Comparison of ENCODE assay signal across 9 mouse cellular contexts in the genomic region with DNA sequence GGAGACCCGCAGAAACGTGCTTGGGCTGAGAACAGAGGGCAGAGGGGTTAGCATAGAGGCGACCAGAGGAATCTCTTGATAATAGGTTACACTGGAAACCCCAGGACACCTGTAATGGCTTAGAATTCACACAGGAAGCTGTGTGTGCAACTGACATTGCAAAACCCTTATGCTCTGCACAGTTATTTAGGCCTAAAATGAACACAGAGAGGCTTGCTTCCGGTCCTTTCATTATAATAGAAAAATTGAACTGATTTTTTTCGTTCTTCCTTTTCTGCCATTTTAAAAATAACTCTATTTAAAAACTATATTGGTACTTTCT. TPM values are rescaled to one million over a fixed set of nuclear protein-coding genes. Genes with fewer than 3 reads are reported as not detected.
DNase-seq lines count a peak whose midpoint lies in the region; ATAC-seq lines count a peak whose summit lies in the region.
"Had no signal": no experiment of that assay in that cellular context is flagged by ENCODE, and none has a peak within 500 bp of the region (broad histone marks: within the 10 kb centered on the region; RNA-seq: fewer than 3 reads in every experiment).

No protein-coding gene starts in this region.

- DNase-seq in heart, postnatal 14 days, result no peak
- DNase-seq in NIH3T3 (ENCODE audit: low read depth), result peak; percentile 25
- DNase-seq in gastrocnemius, postnatal 10 days, result no peak
- DNase-seq in gastrocnemius, adult 8-10 months (ENCODE audit: low spot score in 2 of 2), result no peak
- DNase-seq in cerebellum, postnatal 14 days, result no peak

- no peaks in the 10 kb centered on the region for H3K36me3 ChIP-seq in heart, embryonic 16.5 days (ENCODE audit: control insufficient read depth, insufficient read depth)
- no peaks in the 10 kb centered on the region for H3K36me3 ChIP-seq in hindbrain, embryonic 13.5 days
- no peaks in the 10 kb centered on the region for H3K36me3 ChIP-seq in midbrain, embryonic 12.5 days

- intact Hi-C loops in heart, postnatal 14 days (cut with DNase I), result loop anchor here (5.0 kb wide), 2 partner anchors 229 to 354 kb away; no protein-coding TSS in a partner anchor

- H3K4me1 ChIP-seq in heart, embryonic 16.5 days (ENCODE audit: control insufficient read depth, insufficient read depth, low read length), result 0 out of 2 replicates have a peak, but pooled peaks cover 2% of the 10 kb centered on the region
- peaks cover 3% of the 10 kb centered on the region for H3K4me1 ChIP-seq in hindbrain, embryonic 13.5 days (replicated peaks)
- H3K4me1 ChIP-seq in midbrain, embryonic 12.5 days, result peaks cover 6% of the 10 kb centered on the region

- H3K9me3 ChIP-seq in heart, embryonic 16.5 days (replicated peaks; ENCODE audit: control insufficient read depth, low read length), result no peaks in the 10 kb centered on the region
- H3K9me3 ChIP-seq in hindbrain, embryonic 13.5 days, result no peaks in the 10 kb centered on the region
- H3K9me3 ChIP-seq in midbrain, embryonic 12.5 days, result no peaks in the 10 kb centered on the region

- ATAC-seq in heart, embryonic 16.5 days (replicated peaks; ENCODE audit: extremely low read depth, insufficient read depth, low FRiP score), result no peak
- no peak for ATAC-seq in hindbrain, embryonic 13.5 days (ENCODE audit: low FRiP score)
- ATAC-seq in midbrain, embryonic 12.5 days (ENCODE audit: low FRiP score, low read depth), result no peak
- ATAC-seq: Patski had no signal

- H3K9ac ChIP-seq in heart, embryonic 16.5 days (ENCODE audit: low read length), result peak overlapping the region; percentile 92
- H3K9ac ChIP-seq in hindbrain, embryonic 13.5 days, result peak overlapping the region; percentile 94
- peak overlapping the region; percentile 75 for H3K9ac ChIP-seq in midbrain, embryonic 12.5 days (replicated peaks)

- H3K27ac ChIP-seq in heart, embryonic 16.5 days (ENCODE audit: low read length), result peak overlapping the region; percentile 99
- peak overlapping the region; percentile 99 for H3K27ac ChIP-seq in hindbrain, embryonic 13.5 days
- H3K27ac ChIP-seq in midbrain, embryonic 12.5 days (replicated peaks), result peak overlapping the region; percentile 93

- no peaks in the 10 kb centered on the region for H3K27me3 ChIP-seq in heart, embryonic 16.5 days (ENCODE audit: control insufficient read depth, insufficient read depth, low read length)
- 0 out of 2 replicates have a peak, but pooled peaks cover 1% of the 10 kb centered on the region for H3K27me3 ChIP-seq in hindbrain, embryonic 13.5 days
- H3K27me3 ChIP-seq in midbrain, embryonic 12.5 days, result peaks cover 1% of the 10 kb centered on the region; the same call in 1 of the 2 replicates
- H3K27me3 ChIP-seq: Patski had no signal

- H3K4me3 ChIP-seq in heart, embryonic 16.5 days (ENCODE audit: low read length), result peak overlapping the region; percentile 92
- H3K4me3 ChIP-seq in hindbrain, embryonic 13.5 days, result peak overlapping the region; percentile 82
- H3K4me3 ChIP-seq in midbrain, embryonic 12.5 days, result peak overlapping the region; percentile 71

- WGBS in heart, embryonic 16.5 days, result 10% methylated on average over 5 of the region's 5 CpGs
- WGBS in hindbrain, embryonic 13.5 days, result 7% methylated on average over 5 of the region's 5 CpGs
- WGBS in midbrain, embryonic 12.5 days, result 7% methylated on average over 5 of the region's 5 CpGs

- peak overlapping the region; percentile 98 for H3K4me2 ChIP-seq in heart, embryonic 16.5 days (ENCODE audit: low read depth, low read length)
- peak overlapping the region; percentile 99 for H3K4me2 ChIP-seq in hindbrain, embryonic 13.5 days
- H3K4me2 ChIP-seq in midbrain, embryonic 12.5 days (replicated peaks), result peak overlapping the region; percentile 98

RNA-seq across cellular contexts. Expression of gene Hivep2, which starts 2.3 kb away (rescaled TPM):
- polyA plus RNA-seq in heart, embryonic 16.5 days (2015; fragmentation: Nextera tagmentation; extraction: Ambion mirVana), result 5.1 and 5.7 TPM in 2 replicates
- total RNA-seq in heart, postnatal 14 days (2021), result 10 to 100 TPM; 28.1 to 28.8 TPM
- 7.0 and 7.6 TPM in 2 replicates for polyA plus RNA-seq in hindbrain, embryonic 13.5 days (2015; fragmentation: Nextera tagmentation; extraction: Ambion mirVana)
- 5.9 and 6.5 TPM in 2 replicates for polyA plus RNA-seq in midbrain, embryonic 12.5 days (2016; fragmentation: Nextera tagmentation; extraction: Ambion mirVana)
- total RNA-seq in gastrocnemius, postnatal 10 days (2021), result 10 to 100 TPM; 53.4 to 64.4 TPM
- 10 to 100 TPM; 41.4 to 60.4 (median 54.1) TPM for total RNA-seq in gastrocnemius, adult 8-10 months (2022)
